Mouse (Mus musculus): ENCODE data around the gene Rrp1. TPM values are rescaled to one million over a fixed set of nuclear protein-coding genes. Genes with fewer than 3 reads are reported as not detected.

Rrp1 gene
- total RNA-seq (2012; rRNA removed) (241 and 273 TPM in 2 replicates), polyA plus RNA-seq (2012; ENCODE audit: insufficient read depth in 1 of 2, insufficient read length in 2 of 2, low read depth in 1 of 2, low replicate concordance in 2 of 2, missing spikeins in 1 of 2) (100 to 1,000 TPM in 1 of 2 experiments, not detected in 1; 417 TPM)

- Histone ChIP-seq H3K9me3 (replicated peaks; ENCODE audit: insufficient read depth, low read length) (no peaks in the 10 kb centered on the region), H3K27ac (ENCODE audit: control insufficient read depth, low read depth, low read length) (peak within 1 kb of the TSS; percentile 37), H3K79me2 (ENCODE audit: control insufficient read depth, insufficient read depth, low read length, poor library complexity) (peaks cover 25% of the 10 kb centered on the region), H3K4me3 (ENCODE audit: control insufficient read depth in 1 of 2, insufficient read depth in 1 of 2, low read depth in 2 of 2, low read length in 2 of 2) (peak within 1 kb of the TSS; percentile 89 to 90), H3K9ac (ENCODE audit: control insufficient read depth, low read depth, low read length, poor library complexity, severe bottlenecking) (peak within 1 kb of the TSS; percentile 81), H3K4me1 (ENCODE audit: control insufficient read depth in 1 of 2, insufficient read depth in 2 of 2, low read length in 2 of 2) (peaks cover 0 to 2% of the 10 kb centered on the region in 2 experiments; a peak in 2 of 4 replicates), H3K36me3 (ENCODE audit: control insufficient read depth in 1 of 2, insufficient read depth in 2 of 2, low read length in 2 of 2) (peaks cover 3 to 6% of the 10 kb centered on the region in 2 experiments; a peak in 3 of 4 replicates), H3K27me3 (ENCODE audit: control insufficient read depth in 1 of 2, insufficient read depth in 2 of 2, low read length in 2 of 2) (no peaks in the 10 kb centered on the region)
- DNase-seq (ENCODE audit: low read depth, low spot score): peak; percentile 98
- no peak for TF ChIP-seq MYB (IDR thresholded peaks at IDR 0.05; ENCODE audit: low read depth, low read length)
- peak; percentile 89 for TF ChIP-seq ELF1 (IDR thresholded peaks at IDR 0.05; ENCODE audit: low read depth, low read length)
- no peak for TF ChIP-seq USF2 (IDR thresholded peaks at IDR 0.05; ENCODE audit: borderline replicate concordance in 1 of 2, insufficient read depth in 1 of 2, low read depth in 1 of 2, low read length in 2 of 2)
- TF ChIP-seq CTCF (IDR thresholded peaks at IDR 0.05 in 2 of 3, conservative IDR thresholded peaks at IDR 0.05 in 1 of 3; ENCODE audit: control insufficient read depth in 1 of 3, insufficient read depth in 1 of 3, low read depth in 2 of 3, low read length in 3 of 3, poor library complexity in 1 of 3, severe bottlenecking in 1 of 3): peak; percentile 92 to 100 (median 97)
- no peak for TF ChIP-seq GATA1 (IDR thresholded peaks at IDR 0.05; ENCODE audit: low read depth, low read length)
- peak; percentile 58; the same call in 1 of the 2 replicates for TF ChIP-seq E2F4 (IDR thresholded peaks at IDR 0.05; ENCODE audit: borderline replicate concordance, low read depth, low read length)
- TF ChIP-seq SMC3 (IDR thresholded peaks at IDR 0.05; ENCODE audit: low read depth, low read length): peak; percentile 61
- TF ChIP-seq JUND (IDR thresholded peaks at IDR 0.05; ENCODE audit: low read depth, low read length): 0 out of 2 replicates have a peak, but pooled peaks have one; percentile 51
- TF ChIP-seq CHD2 (IDR thresholded peaks at IDR 0.05; ENCODE audit: low read length): no peak
- no peak for TF ChIP-seq RCOR1 (IDR thresholded peaks at IDR 0.05; ENCODE audit: low read depth, low read length)
- no peak for TF ChIP-seq MEF2A (IDR thresholded peaks at IDR 0.05; ENCODE audit: extremely low read depth, insufficient replicate concordance, low read depth, low read length, poor library complexity, severe bottlenecking)
- TF ChIP-seq KAT2A (conservative IDR thresholded peaks at IDR 0.05; ENCODE audit: low read depth, low read length): peak; percentile 77
- TF ChIP-seq ZMIZ1 (IDR thresholded peaks at IDR 0.05; ENCODE audit: low read depth, low read length): peak; percentile 86
- peak; percentile 90 for TF ChIP-seq NELFE (IDR thresholded peaks at IDR 0.05; ENCODE audit: low read depth, low read length)
- TF ChIP-seq TBP (IDR thresholded peaks at IDR 0.05; ENCODE audit: low read depth, low read length): peak; percentile 69
- peak; percentile 96 for TF ChIP-seq HCFC1 (IDR thresholded peaks at IDR 0.05; ENCODE audit: low read depth, low read length)
- TF ChIP-seq USF1 (IDR thresholded peaks at IDR 0.05; ENCODE audit: low read depth, low read length): peak; percentile 52; the same call in 1 of the 2 replicates
- TF ChIP-seq RAD21 (IDR thresholded peaks at IDR 0.05; ENCODE audit: low read depth, low read length): peak; percentile 54
- peak; percentile 89 for TF ChIP-seq MYC (IDR thresholded peaks at IDR 0.05; ENCODE audit: low read depth, low read length)
- 0 out of 2 replicates have a peak, but pooled peaks have one; percentile 60 for TF ChIP-seq TCF12 (IDR thresholded peaks at IDR 0.05; ENCODE audit: low read depth, low read length)
- peak; percentile 62 to 88; a peak in 2 of 4 replicates for TF ChIP-seq POLR2A (IDR thresholded peaks at IDR 0.05; ENCODE audit: control insufficient read depth in 1 of 2, insufficient read depth in 1 of 2, low read depth in 1 of 2, low read length in 2 of 2, poor library complexity in 1 of 2)
- TF ChIP-seq EP300 (IDR thresholded peaks at IDR 0.05; ENCODE audit: low read depth in 1 of 2, low read length in 2 of 2): peak in 1 of 2 experiments; percentile 38; a peak in 2 of 4 replicates
- peak; percentile 65 for TF ChIP-seq ZC3H11A (IDR thresholded peaks at IDR 0.05; ENCODE audit: low read depth, low read length)
- TF ChIP-seq ZNF384 (IDR thresholded peaks at IDR 0.05; ENCODE audit: low read depth, low read length): peak; percentile 53; the same call in 1 of the 2 replicates
- peak; percentile 73; the same call in 1 of the 2 replicates for TF ChIP-seq MAZ (IDR thresholded peaks at IDR 0.05; ENCODE audit: low read depth, low read length)
- TF ChIP-seq SIN3A (IDR thresholded peaks at IDR 0.05; ENCODE audit: low read length): peak; percentile 99
- peak; percentile 22; the same call in 1 of the 2 replicates for TF ChIP-seq NRF1 (IDR thresholded peaks at IDR 0.05; ENCODE audit: insufficient read depth, low read depth, low read length, poor library complexity, severe bottlenecking)
- peak; percentile 94 for TF ChIP-seq GABPA (IDR thresholded peaks at IDR 0.05; ENCODE audit: low read depth, low read length)
- peak; percentile 49; the same call in 1 of the 2 replicates for TF ChIP-seq BHLHE40 (IDR thresholded peaks at IDR 0.05; ENCODE audit: borderline replicate concordance, low read depth, low read length)
- TF ChIP-seq MXI1 (IDR thresholded peaks at IDR 0.05; ENCODE audit: low read depth, low read length): peak; percentile 98
- peak; percentile 89 for TF ChIP-seq POLR2AphosphoS2 (IDR thresholded peaks at IDR 0.05; ENCODE audit: low read length)
- TF ChIP-seq ZKSCAN1 (IDR thresholded peaks at IDR 0.05; ENCODE audit: low read depth, low read length): no peak
- TF ChIP-seq MAFK (IDR thresholded peaks at IDR 0.05; ENCODE audit: borderline replicate concordance, low read depth, low read length): no peak
- TF ChIP-seq MAX (IDR thresholded peaks at IDR 0.05; ENCODE audit: low read length): peak; percentile 87
Observed at GRCm38 (mm10) chr10:78412319-78413151, at the start of gene Rrp1. Gene Rrp1, minus strand, starts transcription at chr10:78413043.
